Mouse (Mus musculus) heart, adult 2 months (tissue): ENCODE measurements around the gene Senp5.

ENCODE experiments used
- CTCF ChIP-seq: fragments of 200-600 bp; IDR thresholded peaks from 2 replicates; pipeline ENCODE4 v1.8.1; 2022; ENCODE audit warnings: antibody characterized with exemption, mild to moderate bottlenecking, moderate library complexity
- EP300 ChIP-seq: fragments of 200-500 bp; IDR thresholded peaks from 2 replicates; pipeline ENCODE4 v1.6.1; 2011; ENCODE audit warnings: low read depth, low read length, control low read depth; ENCODE audit not compliant: insufficient read depth
- POLR2A ChIP-seq: fragments of 200-500 bp; IDR thresholded peaks from 2 replicates; pipeline ENCODE4 v1.6.1; 2011; ENCODE audit warnings: mild to moderate bottlenecking, low read depth, low read length, control low read depth; ENCODE audit not compliant: insufficient read depth

- TF ChIP-seq POLR2A: no peak
- peak; percentile 97 for TF ChIP-seq CTCF
- TF ChIP-seq EP300: peak; percentile 67; the same call in 1 of the 2 replicates
Measured at GRCm38 (mm10) chr16:31918248-31918724, 84.8 kb downstream of the Senp5 start.
